ENCODE assay signal across 17 mouse cellular contexts in the genomic region with DNA sequence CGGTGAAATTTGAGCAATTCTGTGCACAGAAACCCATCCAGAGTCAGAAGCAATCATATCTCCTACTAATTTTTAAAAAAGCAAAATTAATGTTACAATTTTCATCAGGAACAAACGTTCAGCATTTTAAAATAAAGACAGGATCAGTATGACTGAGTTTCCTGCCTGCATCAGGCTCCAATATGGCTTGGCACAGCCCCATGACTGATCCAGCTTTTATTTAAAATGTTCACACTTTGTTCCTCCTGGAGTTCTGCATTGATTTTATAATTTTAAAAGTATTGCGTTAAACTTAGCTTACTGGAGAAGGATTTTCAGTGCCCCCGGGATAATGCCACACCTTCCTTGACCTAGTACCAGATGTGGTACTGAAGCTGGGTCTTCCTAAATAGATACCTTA.
DNase-seq lines count a peak whose midpoint lies in the region.
"Had no signal": no experiment of that assay in that cellular context is flagged by ENCODE, and none has a peak within 500 bp of the region (broad histone marks: within the 10 kb centered on the region; RNA-seq: fewer than 3 reads in every experiment).

No protein-coding gene starts in this region.

- DNase-seq in layer of hippocampus, adult 11-12 months (ENCODE audit: low spot score), result peak; percentile 32
- no peak for DNase-seq in layer of hippocampus, adult 9-10 months (ENCODE audit: low spot score)
- DNase-seq in right cerebral cortex, postnatal 14 days, result peak; percentile 5
- no peak for DNase-seq in right cerebral cortex, postnatal 36 days (ENCODE audit: low spot score in 2 of 2)
- DNase-seq in layer of hippocampus, adult 8-10 months (ENCODE audit: low spot score in 2 of 2), result peak; percentile 5 to 51
- no peak for DNase-seq in lung, postnatal 36 days
- DNase-seq in heart, postnatal 36 days, result no peak
- DNase-seq: adrenal gland, postnatal 10 days; adrenal gland, postnatal 36 days; B cell, adult 2 months; cerebellum, adult 11 months; cerebellum, adult 2 months; cerebellum, adult 9-11 months; cerebellum, postnatal 25 days; gastrocnemius, postnatal 10 days; gastrocnemius, postnatal 36 days; heart, adult 2 months had no signal

- intact Hi-C loops in heart, postnatal 36 days (cut with DNase I), result no loop called here

Comparison
In these comparisons a context has a peak if more than half of its experiments do, and no peak if none do; other contexts are left out.
1. DNase-seq: peak in layer of hippocampus, adult 11-12 months (single experiment), right cerebral cortex, postnatal 14 days (single experiment) and layer of hippocampus, adult 8-10 months (2 of 2); none in layer of hippocampus, adult 9-10 months (single experiment), right cerebral cortex, postnatal 36 days (0 of 2), lung, postnatal 36 days (single experiment) and heart, postnatal 36 days (0 of 2).